Mouse (Mus musculus) midbrain, embryonic 13.5 days (tissue): ENCODE measurements around the gene Haus5. TPM values are rescaled to one million over a fixed set of nuclear protein-coding genes. Genes with fewer than 3 reads are reported as not detected.

Experiments used
- ATAC-seq: fragments of 200-750 bp; cut with Nextera tagmentation; 2 replicates; pipeline ENCODE4 v1.8.0; 2017; ENCODE audit warnings: mild to moderate bottlenecking, moderate TSS enrichment, moderate library complexity
- H3K27ac ChIP-seq: fragments of 300-500 bp; sonication (generic); 2 replicates; pipeline ENCODE4 v1.5.1; 2015; ENCODE audit warnings: inconsistent platforms, mild to moderate bottlenecking, moderate library complexity
- H3K27me3 ChIP-seq: fragments of 300-500 bp; sonication (generic); 2 replicates; pipeline ENCODE4 v1.6.1; 2015; ENCODE audit warnings: mild to moderate bottlenecking, inconsistent platforms
- H3K36me3 ChIP-seq: fragments of 300-500 bp; sonication (generic); 2 replicates; pipeline ENCODE4 v1.6.1; 2015; ENCODE audit warnings: mild to moderate bottlenecking, inconsistent platforms
- H3K4me1 ChIP-seq: fragments of 300-500 bp; sonication (generic); replicated peaks from 2 replicates; pipeline ENCODE4 v1.6.1; 2015; ENCODE audit warnings: inconsistent platforms
- H3K4me2 ChIP-seq: fragments of 300-500 bp; sonication (generic); replicated peaks from 2 replicates; pipeline ENCODE4 v1.6.1; 2015; ENCODE audit warnings: moderate library complexity, mild to moderate bottlenecking, inconsistent platforms
- H3K4me3 ChIP-seq: fragments of 300-500 bp; sonication (generic); replicated peaks from 2 replicates; pipeline ENCODE4 v1.5.1; 2015; ENCODE audit warnings: mild to moderate bottlenecking, inconsistent platforms
- H3K9ac ChIP-seq: fragments of 300-500 bp; sonication (generic); replicated peaks from 2 replicates; pipeline ENCODE4 v1.6.1; 2015; ENCODE audit warnings: mild to moderate bottlenecking, inconsistent platforms
- H3K9me3 ChIP-seq: fragments of 300-500 bp; sonication (generic); 2 replicates; pipeline ENCODE4 v1.6.1; 2016; ENCODE audit warnings: mild to moderate bottlenecking, inconsistent platforms
- WGBS: fragments of 180-500 bp; shearing (Covaris S2); methylation state at CpG from one replicate; pipeline ENCODE4 v1.1.7; 2015; 5-methylcytosine and 5-hydroxymethylcytosine counted together
- polyA plus RNA-seq: library from polyadenylated mRNA; unstranded; fragments of >200 nt; fragmentation: Nextera tagmentation; extraction: Ambion mirVana; gene quantifications from 2 replicates; pipeline ENCODE4 v1.2.1, GENCODE M21; 2015

Gene Haus5
- 34.2 and 37.0 TPM in 2 replicates for polyA plus RNA-seq

DNA sequence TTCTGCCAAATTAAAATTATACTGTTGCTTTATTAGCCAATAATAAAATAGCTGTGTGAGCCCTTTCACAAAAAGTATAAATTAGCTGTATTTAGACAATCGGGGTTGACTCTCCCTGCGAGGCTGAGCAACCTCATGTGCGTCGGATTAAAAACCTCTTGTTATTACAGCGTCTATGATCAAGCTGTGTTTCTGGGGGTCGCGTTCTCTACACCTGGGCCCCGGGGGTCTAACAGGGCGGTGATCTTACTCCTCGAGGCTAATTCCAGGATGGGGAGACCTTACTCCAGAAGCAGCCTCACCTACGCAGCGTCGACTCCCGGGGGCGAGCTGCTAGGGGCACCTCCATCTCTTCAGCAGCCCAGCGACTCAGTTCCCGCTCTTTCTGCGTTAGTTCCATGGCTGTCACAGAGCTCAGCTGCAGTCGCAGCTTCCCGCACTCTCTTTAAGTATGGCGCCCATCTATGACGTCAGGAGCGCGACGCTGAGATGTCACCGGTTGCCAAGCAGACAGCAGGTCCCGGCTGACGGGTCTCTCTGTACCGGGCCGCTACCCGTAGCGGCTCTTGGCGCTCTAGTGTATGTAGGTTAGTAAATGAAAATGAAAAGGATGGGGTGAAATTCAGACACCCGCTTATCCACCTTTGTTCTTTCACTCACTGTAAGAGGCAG lies at the start of gene Haus5:
Gene Haus5 (minus strand): TSS at position 466 of the 672 bp plus-strand sequence.
- Histone ChIP-seq H3K27me3 (peaks cover 6% of the 10 kb centered on the region; the same call in 1 of the 2 replicates), H3K4me2 (peak within 1 kb of the TSS; percentile 85), H3K4me3 (peak within 1 kb of the TSS; percentile 62), H3K9ac (peak within 1 kb of the TSS; percentile 73), H3K9me3 (no peaks in the 10 kb centered on the region), H3K36me3 (peaks cover 22% of the 10 kb centered on the region), H3K4me1 (peaks cover 14% of the 10 kb centered on the region), H3K27ac (peak within 1 kb of the TSS; percentile 72)
- WGBS: under 1% methylated on average over 34 of the region's 34 CpGs
- ATAC-seq: peak; percentile 97

DNA sequence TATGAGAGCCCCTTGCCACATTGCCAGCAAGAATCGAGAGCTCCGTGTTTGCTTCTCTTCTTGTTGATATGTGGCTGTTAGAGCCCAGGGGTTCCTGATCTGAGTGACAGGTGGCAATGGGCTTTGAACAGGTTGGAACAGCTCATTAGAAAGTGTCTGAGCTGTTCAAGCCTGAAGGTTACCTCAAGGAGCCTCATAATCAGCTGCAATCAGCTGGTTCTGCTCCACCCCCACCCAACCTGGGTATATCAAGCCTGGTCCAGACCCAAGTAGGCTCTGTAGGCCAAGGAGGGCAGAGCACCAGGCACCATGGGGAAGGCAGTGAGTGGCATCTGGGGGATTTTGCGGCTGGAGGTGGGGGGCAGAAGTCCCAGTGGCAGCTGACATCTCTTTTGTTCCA lies 47.1 kb upstream of the Haus5 start, which contains the start of gene Atp4a:
Gene Atp4a (plus strand): TSS at position 268 of the 400 bp plus-strand sequence.
- Histone ChIP-seq H3K4me2 (no peak within 1 kb of the TSS), H3K36me3 (no peaks in the 10 kb centered on the region), H3K9me3 (no peaks in the 10 kb centered on the region), H3K4me3 (no peak within 1 kb of the TSS), H3K9ac (no peak within 1 kb of the TSS), H3K27me3 (peaks cover 23% of the 10 kb centered on the region), H3K4me1 (peaks cover 2% of the 10 kb centered on the region; the same call in 1 of the 2 replicates), H3K27ac (no peak within 1 kb of the TSS)
- WGBS: 87% methylated on average over 3 of the region's 3 CpGs
- no peak for ATAC-seq

DNA sequence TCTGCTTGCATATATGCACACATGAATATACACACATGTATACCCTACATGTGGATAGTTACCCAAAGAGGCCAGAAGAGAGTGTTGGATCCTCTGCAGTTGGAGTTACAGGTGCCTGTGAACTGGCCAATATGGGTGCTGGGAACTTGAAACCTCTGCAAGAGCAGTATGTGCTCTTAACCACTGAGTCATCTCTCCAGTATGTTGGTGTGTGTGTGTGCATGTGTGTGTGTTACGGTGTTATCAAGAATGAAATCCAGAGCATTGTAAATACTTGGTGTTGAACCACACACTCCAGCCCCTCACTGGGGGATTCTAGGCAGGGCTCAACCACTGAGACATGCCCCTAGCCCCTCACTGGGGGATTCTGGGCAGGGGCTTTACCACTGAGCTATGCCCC lies 42.6 kb upstream of the Haus5 start:
- Histone ChIP-seq H3K27me3 (no peaks in the 10 kb centered on the region), H3K9me3 (no peaks in the 10 kb centered on the region), H3K36me3 (no peaks in the 10 kb centered on the region), H3K4me3 (no peak overlapping the region), H3K4me1 (no peaks in the 10 kb centered on the region), H3K4me2 (no peak overlapping the region), H3K27ac (no peak overlapping the region), H3K9ac (no peak overlapping the region)
- no peak for ATAC-seq
- 88% methylated on average over 1 of the region's 1 CpGs for WGBS

DNA sequence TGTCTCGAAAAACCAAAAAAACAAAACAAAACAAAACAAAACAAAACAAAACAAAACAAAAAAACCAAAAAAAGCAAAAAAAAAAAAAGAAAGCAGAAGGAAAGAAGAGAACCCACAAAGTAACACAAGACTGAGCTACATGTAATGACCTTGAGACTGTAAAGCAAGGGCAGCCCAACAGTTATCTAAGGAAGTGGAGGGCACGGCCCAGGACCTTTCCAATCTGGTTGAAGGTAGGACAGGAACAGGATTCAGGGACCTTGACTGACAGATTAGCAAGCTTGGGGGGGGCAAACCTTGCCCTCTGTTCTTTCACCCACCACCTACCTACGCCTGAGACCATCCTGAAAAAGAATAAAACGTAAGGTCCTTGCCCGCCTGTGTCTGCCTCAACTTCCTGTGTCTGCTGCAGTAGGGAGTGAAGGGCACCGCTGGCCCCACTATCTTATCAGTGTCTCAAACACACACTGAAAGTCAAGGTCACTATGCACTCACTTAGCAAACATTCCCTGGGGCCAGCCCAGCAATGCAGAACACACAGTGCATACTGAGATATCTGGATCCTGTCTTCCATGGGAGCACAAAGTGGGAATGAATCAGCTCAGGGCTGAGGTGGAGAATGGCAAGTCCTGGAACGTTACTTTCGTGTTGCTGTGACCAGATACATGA lies 41.6 kb upstream of the Haus5 start:
- Histone ChIP-seq H3K4me2 (no peak overlapping the region), H3K9me3 (no peaks in the 10 kb centered on the region), H3K27me3 (no peaks in the 10 kb centered on the region), H3K4me1 (no peaks in the 10 kb centered on the region), H3K9ac (no peak overlapping the region), H3K4me3 (no peak overlapping the region), H3K27ac (no peak overlapping the region), H3K36me3 (no peaks in the 10 kb centered on the region)
- ATAC-seq: no peak
- 80% methylated on average over 8 of the region's 8 CpGs for WGBS

DNA sequence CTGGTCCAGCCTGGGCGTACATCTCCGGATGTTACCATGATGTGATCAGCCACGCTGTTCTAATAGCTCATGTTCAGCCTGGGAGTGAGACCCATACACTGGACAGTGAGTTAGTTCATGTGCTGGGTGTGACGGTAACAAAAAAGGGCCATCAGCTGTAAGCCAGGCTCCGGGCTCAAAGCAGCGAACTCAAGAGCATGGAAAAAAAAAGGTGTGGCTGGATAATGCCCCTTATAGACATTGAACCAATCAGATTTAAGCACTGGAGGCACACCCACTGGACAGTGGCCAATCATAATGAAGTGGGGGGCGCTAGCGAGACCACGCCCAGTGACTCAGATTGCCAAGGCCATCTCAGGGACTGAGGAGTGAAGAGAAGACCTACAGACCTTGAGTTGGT lies 33.8 kb upstream of the Haus5 start, which contains the start of gene 2200002J24Rik:
Gene 2200002J24Rik (plus strand): TSS at position 338 of the 400 bp plus-strand sequence.
- H3K27ac ChIP-seq: no peak within 1 kb of the TSS
- H3K9me3 ChIP-seq: no peaks in the 10 kb centered on the region
- no peak for ATAC-seq
- H3K36me3 ChIP-seq: no peaks in the 10 kb centered on the region
- no peak within 1 kb of the TSS for H3K9ac ChIP-seq
- 46% methylated on average over 9 of the region's 9 CpGs for WGBS
- H3K4me3 ChIP-seq: no peak within 1 kb of the TSS
- no peaks in the 10 kb centered on the region for H3K27me3 ChIP-seq
- no peak within 1 kb of the TSS for H3K4me2 ChIP-seq
- no peaks in the 10 kb centered on the region for H3K4me1 ChIP-seq

DNA sequence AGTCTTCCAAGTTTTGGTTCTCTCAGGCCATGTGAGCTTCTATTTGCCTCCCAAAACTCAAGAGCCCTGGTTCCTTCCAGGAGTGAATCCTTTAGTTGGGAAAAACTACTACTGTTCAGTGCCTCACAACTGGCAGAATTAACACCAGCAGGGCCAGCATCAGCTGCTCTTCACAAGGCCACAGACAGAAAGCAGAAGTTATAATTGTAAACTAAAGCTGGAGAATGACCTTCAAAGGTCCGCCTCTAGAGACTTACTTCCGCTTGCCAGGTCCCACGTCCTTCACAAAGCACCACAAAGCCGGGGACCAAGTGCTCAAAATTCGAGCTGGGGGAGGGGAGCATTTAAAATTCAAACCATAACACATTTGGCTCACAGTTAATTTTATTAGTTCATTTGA lies 33.3 kb upstream of the Haus5 start:
- H3K27ac ChIP-seq: no peak overlapping the region
- 64% methylated on average over 5 of the region's 5 CpGs for WGBS
- H3K4me1 ChIP-seq: no peaks in the 10 kb centered on the region
- no peak for ATAC-seq
- H3K9ac ChIP-seq: no peak overlapping the region
- no peaks in the 10 kb centered on the region for H3K27me3 ChIP-seq
- H3K4me2 ChIP-seq: no peak overlapping the region
- H3K9me3 ChIP-seq: no peaks in the 10 kb centered on the region
- no peaks in the 10 kb centered on the region for H3K36me3 ChIP-seq
- H3K4me3 ChIP-seq: no peak overlapping the region

DNA sequence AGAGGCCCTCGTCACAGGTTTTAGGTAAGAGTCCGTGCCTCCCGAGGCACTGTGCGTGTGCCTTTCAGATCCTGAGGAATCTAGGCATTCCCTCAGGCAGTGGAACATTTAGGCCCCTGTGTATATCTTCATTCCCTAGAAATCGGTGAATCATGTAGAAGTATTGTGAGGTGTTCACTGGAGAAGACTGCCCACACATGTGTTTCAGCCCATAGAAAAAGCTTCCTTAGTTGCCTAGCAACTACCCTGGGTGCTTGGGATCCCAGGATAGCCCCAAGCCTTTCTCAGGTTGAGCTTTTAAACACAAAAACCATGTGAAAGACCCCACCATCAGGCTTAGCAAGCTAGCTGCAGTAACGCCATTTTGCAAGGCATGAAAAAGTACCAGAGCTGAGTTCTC lies 23.5 kb upstream of the Haus5 start:
- H3K4me3 ChIP-seq: no peak overlapping the region
- no peak overlapping the region for H3K27ac ChIP-seq
- H3K9me3 ChIP-seq: no peaks in the 10 kb centered on the region
- peaks cover 21% of the 10 kb centered on the region for H3K27me3 ChIP-seq
- no peak for ATAC-seq
- H3K4me1 ChIP-seq: no peaks in the 10 kb centered on the region
- H3K36me3 ChIP-seq: no peaks in the 10 kb centered on the region
- no peak overlapping the region for H3K9ac ChIP-seq
- WGBS: 76% methylated on average over 6 of the region's 6 CpGs
- no peak overlapping the region for H3K4me2 ChIP-seq

DNA sequence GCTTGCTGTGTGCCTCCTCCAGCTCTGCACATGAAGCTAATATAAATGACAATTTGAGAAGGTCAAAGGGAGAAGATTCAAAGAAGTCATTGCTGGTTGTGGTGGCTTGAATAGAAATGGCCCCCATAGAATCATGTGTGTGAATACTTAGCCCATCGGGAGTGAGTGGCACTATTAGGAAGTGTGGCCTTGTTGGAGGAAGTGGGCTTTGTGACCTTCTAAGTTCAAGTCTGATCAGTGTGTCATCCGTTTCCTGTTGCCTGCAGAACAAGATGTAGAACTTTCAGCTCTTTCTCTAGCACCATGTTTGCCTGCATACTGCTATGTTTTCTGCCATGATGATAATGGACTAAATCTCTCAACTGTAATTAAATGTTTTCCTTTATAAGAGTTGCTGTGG lies 18.6 kb upstream of the Haus5 start:
- Histone ChIP-seq H3K9ac (no peak overlapping the region), H3K4me3 (no peak overlapping the region), H3K4me2 (no peak overlapping the region), H3K36me3 (no peaks in the 10 kb centered on the region), H3K9me3 (no peaks in the 10 kb centered on the region), H3K4me1 (no peaks in the 10 kb centered on the region), H3K27me3 (peaks cover 20% of the 10 kb centered on the region), H3K27ac (no peak overlapping the region)
- no peak for ATAC-seq
- WGBS: 88% methylated on average over 2 of the region's 2 CpGs

DNA sequence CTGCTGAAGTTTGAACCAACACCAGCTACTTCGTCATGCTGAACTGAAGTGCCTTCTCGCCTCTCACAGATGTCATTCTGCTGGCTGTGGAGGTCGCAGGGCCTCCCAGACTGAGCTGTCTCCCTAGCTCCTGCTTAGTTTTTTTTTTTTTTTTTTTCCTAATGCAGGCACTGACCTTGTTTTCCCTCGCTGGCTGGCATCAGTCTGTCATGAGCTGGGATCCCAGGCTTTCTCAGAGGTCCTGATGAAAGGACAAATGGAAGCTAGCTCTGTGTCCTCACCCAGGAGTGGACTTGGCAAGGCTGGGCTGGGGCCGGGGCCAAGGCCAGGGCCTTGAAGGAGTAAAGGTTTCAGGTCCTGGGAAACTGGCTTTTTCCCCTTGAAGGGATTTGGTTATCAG lies 17.1 kb upstream of the Haus5 start:
- Histone ChIP-seq H3K36me3 (no peaks in the 10 kb centered on the region), H3K27me3 (peaks cover 5% of the 10 kb centered on the region; the same call in 1 of the 2 replicates), H3K9ac (no peak overlapping the region), H3K4me1 (no peaks in the 10 kb centered on the region), H3K9me3 (no peaks in the 10 kb centered on the region), H3K4me3 (no peak overlapping the region), H3K27ac (no peak overlapping the region), H3K4me2 (no peak overlapping the region)
- WGBS: 69% methylated on average over 5 of the region's 5 CpGs
- no peak for ATAC-seq

DNA sequence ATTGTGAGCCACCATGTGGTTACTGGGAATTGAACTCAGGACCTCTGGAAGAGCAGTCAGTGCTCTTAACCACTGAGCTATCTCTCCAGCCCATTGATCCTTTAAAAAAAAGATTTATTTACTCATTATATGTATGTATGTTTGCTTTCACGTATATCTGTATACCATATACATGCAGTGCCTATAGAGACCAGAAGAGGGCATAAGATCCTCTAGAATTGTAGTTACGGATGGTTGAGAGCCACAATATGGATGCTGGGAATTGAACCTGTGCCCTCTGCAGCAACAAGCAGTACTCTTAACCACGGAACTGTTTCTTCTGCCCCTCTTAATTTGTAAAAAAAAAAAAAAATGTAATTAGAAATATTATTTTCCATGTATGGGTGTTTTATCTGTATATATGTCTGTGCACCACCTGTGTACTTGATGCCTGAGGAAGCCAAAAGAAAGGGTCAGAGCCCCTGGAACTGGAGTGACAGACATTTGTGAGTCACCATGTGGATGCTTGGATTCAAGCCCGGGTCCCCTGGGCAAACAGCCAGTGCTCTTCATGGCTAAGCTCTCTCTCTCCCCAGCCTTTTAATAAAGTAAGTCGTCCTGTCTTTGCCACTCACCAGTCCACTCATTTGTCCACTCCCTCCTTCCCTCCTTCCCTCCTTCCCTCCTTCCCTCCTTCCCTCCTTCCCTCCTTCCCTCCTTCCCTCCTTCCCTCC lies 13.6 kb upstream of the Haus5 start:
- no peaks in the 10 kb centered on the region for H3K9me3 ChIP-seq
- no peaks in the 10 kb centered on the region for H3K4me1 ChIP-seq
- ATAC-seq: no peak
- 65% methylated on average over 5 of the region's 5 CpGs for WGBS
- no peak overlapping the region for H3K4me3 ChIP-seq
- H3K27me3 ChIP-seq: no peaks in the 10 kb centered on the region
- no peaks in the 10 kb centered on the region for H3K36me3 ChIP-seq
- no peak overlapping the region for H3K9ac ChIP-seq
- H3K4me2 ChIP-seq: no peak overlapping the region
- no peak overlapping the region for H3K27ac ChIP-seq

DNA sequence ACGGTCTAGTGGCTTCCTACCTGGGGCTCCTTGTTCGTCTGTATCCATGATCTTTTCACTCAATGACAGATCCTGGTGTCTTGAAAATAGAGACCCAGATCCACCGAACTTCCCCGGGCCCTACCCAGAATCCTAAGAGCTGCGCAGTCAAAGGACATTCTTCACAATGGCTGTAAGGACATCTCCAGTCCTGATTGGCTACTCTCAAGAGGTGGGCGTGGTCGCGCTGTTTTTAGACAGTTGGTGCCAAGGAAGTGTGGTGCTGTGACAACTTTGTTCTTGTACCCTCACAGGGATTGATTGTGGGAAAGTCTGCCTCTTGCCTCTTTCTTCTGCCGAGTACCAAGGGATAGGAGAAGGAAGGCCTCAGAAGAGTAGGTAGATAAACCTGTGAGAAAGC lies 6.7 kb upstream of the Haus5 start, which contains the start of gene Pmis2:
Gene Pmis2 (minus strand): TSS at position 126 of the 400 bp plus-strand sequence.
- Histone ChIP-seq H3K36me3 (no peaks in the 10 kb centered on the region), H3K27ac (no peak within 1 kb of the TSS), H3K9ac (no peak within 1 kb of the TSS), H3K4me1 (no peaks in the 10 kb centered on the region), H3K27me3 (peaks cover 6% of the 10 kb centered on the region; the same call in 1 of the 2 replicates), H3K4me3 (no peak within 1 kb of the TSS), H3K9me3 (no peaks in the 10 kb centered on the region), H3K4me2 (no peak within 1 kb of the TSS)
- ATAC-seq: no peak
- 71% methylated on average over 9 of the region's 9 CpGs for WGBS

DNA sequence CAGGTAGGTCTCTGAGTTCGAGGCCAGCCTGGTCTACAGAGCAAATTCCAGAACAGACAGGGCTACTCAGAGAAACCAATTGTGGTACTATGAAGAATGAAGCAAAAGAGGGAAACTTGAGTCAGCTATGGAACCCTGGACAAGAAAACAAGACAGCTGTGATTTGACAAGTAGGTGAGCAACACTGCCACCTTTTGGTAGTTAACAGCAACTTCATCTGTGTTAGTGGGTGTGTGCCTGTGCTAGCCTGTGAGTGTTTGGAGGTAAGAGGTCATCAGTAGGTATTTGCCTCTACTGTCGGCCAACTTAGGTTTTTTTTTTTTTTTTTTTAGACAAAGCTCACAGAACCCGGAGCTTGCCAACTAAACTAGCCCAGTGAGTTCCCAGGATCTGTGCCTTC lies 4.4 kb upstream of the Haus5 start:
- 39% methylated on average over 3 of the region's 3 CpGs for WGBS
- Histone ChIP-seq H3K4me3 (no peak overlapping the region), H3K36me3 (no peaks in the 10 kb centered on the region), H3K27me3 (peaks cover 6% of the 10 kb centered on the region; the same call in 1 of the 2 replicates), H3K9me3 (no peaks in the 10 kb centered on the region), H3K27ac (no peak overlapping the region), H3K9ac (no peak overlapping the region), H3K4me1 (peaks cover 10% of the 10 kb centered on the region), H3K4me2 (no peak overlapping the region)
- no peak for ATAC-seq
